In genomic region chr5:53472485-53472884, GRCm38 (mm10) we compare ENCODE assay signal across 15 mouse cellular contexts. TPM values are rescaled to one million over a fixed set of nuclear protein-coding genes. Genes with fewer than 3 reads are reported as not detected.
DNase-seq lines count a peak whose midpoint lies in the region; ATAC-seq and TF ChIP-seq lines count a peak whose summit lies in the region.
"Had no signal": no experiment of that assay in that cellular context is flagged by ENCODE, and none has a peak within 500 bp of the region (broad histone marks: within the 10 kb centered on the region; RNA-seq: fewer than 3 reads in every experiment).

No protein-coding gene starts in this region.

- no peak overlapping the region for H3K9ac ChIP-seq in lung, embryonic 15.5 days
- H3K9ac ChIP-seq in heart, embryonic 13.5 days = 0 out of 2 replicates have a peak overlapping the region, but pooled peaks have one; percentile 21
- H3K9ac ChIP-seq: hindbrain, embryonic 15.5 days; liver, embryonic 13.5 days; midbrain, embryonic 15.5 days had no signal

- peaks cover 22% of the 10 kb centered on the region for H3K4me1 ChIP-seq in lung, embryonic 15.5 days
- peaks cover 3% of the 10 kb centered on the region; the same call in 1 of the 2 replicates for H3K4me1 ChIP-seq in lung, adult 2 months (ENCODE audit: control insufficient read depth, insufficient read depth, low read length)
- H3K4me1 ChIP-seq in heart, embryonic 13.5 days = peaks cover 34% of the 10 kb centered on the region
- peaks cover 39% of the 10 kb centered on the region for H3K4me1 ChIP-seq in limb, embryonic 10.5 days
- H3K4me1 ChIP-seq: liver, embryonic 13.5 days; midbrain, embryonic 15.5 days had no signal

- H3K4me3 ChIP-seq in lung, embryonic 15.5 days = no peak overlapping the region
- H3K4me3 ChIP-seq in lung, adult 2 months (replicated peaks; ENCODE audit: extremely low read depth, low read depth, low read length) = no peak overlapping the region
- H3K4me3 ChIP-seq in heart, embryonic 13.5 days = no peak overlapping the region
- H3K4me3 ChIP-seq in limb, embryonic 10.5 days = no peak overlapping the region
- H3K4me3 ChIP-seq: hindbrain, embryonic 15.5 days; liver, embryonic 13.5 days; midbrain, embryonic 15.5 days had no signal

- no peaks in the 10 kb centered on the region for H3K27me3 ChIP-seq in lung, embryonic 15.5 days
- H3K27me3 ChIP-seq in heart, embryonic 13.5 days (replicated peaks) = peaks cover 12% of the 10 kb centered on the region
- H3K27me3 ChIP-seq in limb, embryonic 10.5 days (ENCODE audit: low read depth, poor library complexity, severe bottlenecking) = 0 out of 2 replicates have a peak, but pooled peaks cover 18% of the 10 kb centered on the region
- H3K27me3 ChIP-seq: CH12.LX; hindbrain, embryonic 15.5 days; midbrain, embryonic 15.5 days had no signal

- H3K4me2 ChIP-seq in lung, embryonic 15.5 days = no peak overlapping the region
- H3K4me2 ChIP-seq in heart, embryonic 13.5 days = no peak overlapping the region
- H3K4me2 ChIP-seq: hindbrain, embryonic 15.5 days; liver, embryonic 13.5 days; midbrain, embryonic 15.5 days had no signal

- DNase-seq in cerebellum, postnatal 10 days = peak; percentile 54 to 55
- no peak for DNase-seq in cerebellum, postnatal 36 days
- DNase-seq in lung, adult 2 months = no peak
- DNase-seq in limb, embryonic 10.5 days (ENCODE audit: low spot score) = no peak
- no peak for DNase-seq in urinary bladder, postnatal 25 days (ENCODE audit: low spot score)
- DNase-seq: cerebellum, adult 11-12 months; kidney, postnatal 25 days; liver, embryonic 13.5 days had no signal

- 0 out of 2 replicates have a peak overlapping the region, but pooled peaks have one; percentile 18 for H3K27ac ChIP-seq in lung, embryonic 15.5 days
- peak overlapping the region; percentile 32; the same call in 1 of the 2 replicates for H3K27ac ChIP-seq in heart, embryonic 13.5 days (replicated peaks)
- peak overlapping the region; percentile 46; the same call in 1 of the 2 replicates for H3K27ac ChIP-seq in limb, embryonic 10.5 days
- H3K27ac ChIP-seq: hindbrain, embryonic 15.5 days; liver, embryonic 13.5 days; macrophage; midbrain, embryonic 15.5 days had no signal

- H3K36me3 ChIP-seq in lung, embryonic 15.5 days = no peaks in the 10 kb centered on the region
- no peaks in the 10 kb centered on the region for H3K36me3 ChIP-seq in heart, embryonic 13.5 days
- no peaks in the 10 kb centered on the region for H3K36me3 ChIP-seq in limb, embryonic 10.5 days
- H3K36me3 ChIP-seq: hindbrain, embryonic 15.5 days; liver, embryonic 13.5 days; midbrain, embryonic 15.5 days had no signal

- TF ChIP-seq CTCF in lung, adult 2 months (IDR thresholded peaks at IDR 0.05; ENCODE audit: insufficient read depth, low read length) = no peak

- WGBS in lung, embryonic 15.5 days = 57% methylated on average over 11 of the region's 11 CpGs
- WGBS in lung, adult 2 months = 59% methylated on average over 11 of the region's 11 CpGs
- 62% methylated on average over 11 of the region's 11 CpGs for WGBS in heart, embryonic 13.5 days
- 87% methylated on average over 11 of the region's 11 CpGs for WGBS in limb, embryonic 10.5 days

- no peaks in the 10 kb centered on the region for H3K9me3 ChIP-seq in lung, embryonic 15.5 days
- H3K9me3 ChIP-seq in heart, embryonic 13.5 days = no peaks in the 10 kb centered on the region
- H3K9me3 ChIP-seq in limb, embryonic 10.5 days (replicated peaks) = no peaks in the 10 kb centered on the region
- H3K9me3 ChIP-seq: hindbrain, embryonic 15.5 days; liver, embryonic 13.5 days; midbrain, embryonic 15.5 days had no signal

- no peak for TF ChIP-seq POLR2A in lung, adult 2 months (IDR thresholded peaks at IDR 0.05; ENCODE audit: borderline replicate concordance, extremely low read depth, low read depth, low read length)

- peak; percentile 28; the same call in 1 of the 2 replicates for ATAC-seq in lung, embryonic 15.5 days (ENCODE audit: borderline replicate concordance, extremely low read depth, low FRiP score, low TSS enrichment)
- no peak for ATAC-seq in heart, embryonic 13.5 days (ENCODE audit: extremely low read depth, insufficient number of reproducible peaks, low FRiP score, low TSS enrichment)
- ATAC-seq in inflammation-experienced regulatory T-cells, adult 6 months = no peak
- ATAC-seq: midbrain, embryonic 15.5 days had no signal

RNA-seq across cellular contexts. Expression of gene Rbpj, which starts 6.5 kb away (rescaled TPM):
- polyA plus RNA-seq in lung, embryonic 15.5 days (2015; fragmentation: Nextera tagmentation; extraction: Ambion mirVana) = 38.2 and 40.2 TPM in 2 replicates
- 15.2 and 17.5 TPM in 2 replicates for polyA plus RNA-seq in lung, adult 2 months (2012; rRNA removed)
- polyA plus RNA-seq in heart, embryonic 13.5 days (2015; fragmentation: Nextera tagmentation; extraction: Ambion mirVana) = 17.8 and 19.1 TPM in 2 replicates
- polyA plus RNA-seq in limb, embryonic 10.5 days (2016; fragmentation: Nextera tagmentation; extraction: Ambion mirVana) = 36.1 and 45.1 TPM in 2 replicates
- polyA plus RNA-seq in inflammation-experienced regulatory T-cells, adult 6 months (2017; shearing (Covaris generic)) = 10 to 100 TPM; 52.1 to 67.1 (median 63.0) TPM

Comparison
In these comparisons a context has a peak if more than half of its experiments do, and no peak if none do; other contexts are left out.
1. DNase-seq: peak in cerebellum, postnatal 10 days (2 of 2); none in cerebellum, postnatal 36 days (0 of 2), lung, adult 2 months (single experiment), limb, embryonic 10.5 days (single experiment) and urinary bladder, postnatal 25 days (single experiment).
2. Peak in every context shown above with its lines, with median percentiles within 50 percentile points of each other: H3K27ac ChIP-seq.